Mouse (Mus musculus) testis, adult 2 months (tissue): ENCODE measurements around the gene Klf9.

Experiments
- CTCF ChIP-seq: fragments of 200-500 bp; IDR thresholded peaks from 2 replicates; pipeline ENCODE4 v1.5.1; 2012; ENCODE audit warnings: low read depth, mild to moderate bottlenecking, inconsistent platforms, low read length, moderate library complexity; ENCODE audit not compliant: control insufficient read depth, insufficient read depth, insufficient replicate concordance
- POLR2A ChIP-seq: fragments of 200-500 bp; IDR thresholded peaks from 2 replicates; pipeline ENCODE4 v1.6.1; 2012; ENCODE audit warnings: low read depth, mild to moderate bottlenecking, inconsistent platforms, low read length, moderate library complexity; ENCODE audit not compliant: control insufficient read depth

- no peak for TF ChIP-seq CTCF
- no peak for TF ChIP-seq POLR2A
These were observed 30.1 kb downstream of the Klf9 start for GRCm38 (mm10) chr19:23171136-23171535.
